In the genomic region with DNA sequence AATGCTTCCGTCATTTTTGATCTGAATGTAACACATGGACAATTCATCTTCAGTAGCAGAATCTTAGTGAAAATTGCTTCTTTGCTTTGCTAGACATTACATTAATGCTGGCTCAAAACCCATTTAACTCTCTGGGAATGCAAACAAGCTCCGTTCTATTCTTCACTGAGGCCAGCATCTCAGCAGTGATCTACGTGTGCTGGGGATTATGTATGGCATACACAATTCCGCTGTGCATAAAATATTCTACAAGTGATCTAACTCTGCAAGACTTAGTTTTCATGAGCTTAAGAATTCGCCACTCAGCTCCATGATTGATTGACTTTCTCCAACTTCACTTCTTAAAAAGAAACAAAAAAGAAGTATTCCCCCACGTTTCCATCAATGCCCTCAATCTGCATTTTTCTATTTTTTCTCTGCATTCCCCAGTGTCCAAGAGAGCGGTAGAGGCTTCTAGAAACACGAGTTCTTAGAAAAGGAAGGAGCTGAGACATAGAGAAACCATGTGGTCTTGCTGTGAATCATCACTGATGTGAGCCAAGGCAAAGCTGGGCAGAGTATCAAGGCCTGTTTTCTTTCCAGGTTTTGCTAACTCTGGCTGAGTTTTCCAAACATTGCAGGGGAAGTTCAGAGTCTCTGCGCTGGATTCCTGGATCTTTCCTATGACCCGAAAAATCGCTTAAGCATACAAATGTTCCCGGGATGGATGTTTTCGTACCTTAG, we compare ENCODE assay signal across 8 mouse cellular contexts. TPM values are rescaled to one million over a fixed set of nuclear protein-coding genes. Genes with fewer than 3 reads are reported as not detected.
DNase-seq lines count a peak whose midpoint lies in the region; ATAC-seq and TF ChIP-seq lines count a peak whose summit lies in the region.

No protein-coding gene starts in this region.

- H3K9ac ChIP-seq in hindbrain, embryonic 15.5 days = no peak overlapping the region
- H3K9ac ChIP-seq in hindbrain, embryonic 11.5 days (ENCODE audit: low read depth, low read length) = no peak overlapping the region
- no peak overlapping the region for H3K9ac ChIP-seq in kidney, postnatal 0 days (ENCODE audit: low read depth, low read length)
- H3K9ac ChIP-seq in limb, embryonic 15.5 days = no peak overlapping the region
- H3K9ac ChIP-seq in stomach, embryonic 15.5 days = no peak overlapping the region

- 0 out of 2 replicates have a peak overlapping the region, but pooled peaks have one; percentile 41 for H3K27ac ChIP-seq in hindbrain, embryonic 15.5 days (replicated peaks)
- no peak overlapping the region for H3K27ac ChIP-seq in hindbrain, embryonic 11.5 days (ENCODE audit: low read depth, low read length)
- no peak overlapping the region for H3K27ac ChIP-seq in kidney, postnatal 0 days
- H3K27ac ChIP-seq in limb, embryonic 15.5 days = peak overlapping the region; percentile 81
- H3K27ac ChIP-seq in stomach, embryonic 15.5 days = peak overlapping the region; percentile 85

- no peaks in the 10 kb centered on the region for H3K36me3 ChIP-seq in hindbrain, embryonic 15.5 days
- H3K36me3 ChIP-seq in hindbrain, embryonic 11.5 days (ENCODE audit: control insufficient read depth, insufficient read depth, low read length) = no peaks in the 10 kb centered on the region
- H3K36me3 ChIP-seq in kidney, postnatal 0 days (ENCODE audit: insufficient read depth, low read length) = no peaks in the 10 kb centered on the region
- no peaks in the 10 kb centered on the region for H3K36me3 ChIP-seq in limb, embryonic 15.5 days
- no peaks in the 10 kb centered on the region for H3K36me3 ChIP-seq in stomach, embryonic 15.5 days

- 0 out of 2 replicates have a peak, but pooled peaks cover 3% of the 10 kb centered on the region for H3K4me1 ChIP-seq in hindbrain, embryonic 15.5 days (replicated peaks)
- H3K4me1 ChIP-seq in hindbrain, embryonic 11.5 days (replicated peaks; ENCODE audit: control insufficient read depth, insufficient read depth, low read length) = no peaks in the 10 kb centered on the region
- H3K4me1 ChIP-seq in kidney, postnatal 0 days (replicated peaks; ENCODE audit: insufficient read depth, low read length) = no peaks in the 10 kb centered on the region
- peaks cover 6% of the 10 kb centered on the region for H3K4me1 ChIP-seq in limb, embryonic 15.5 days
- 0 out of 2 replicates have a peak, but pooled peaks cover 6% of the 10 kb centered on the region for H3K4me1 ChIP-seq in stomach, embryonic 15.5 days

- H3K4me2 ChIP-seq in hindbrain, embryonic 15.5 days = no peak overlapping the region
- H3K4me2 ChIP-seq in hindbrain, embryonic 11.5 days (replicated peaks; ENCODE audit: low read depth, low read length) = no peak overlapping the region
- H3K4me2 ChIP-seq in kidney, postnatal 0 days (ENCODE audit: low read length) = peak overlapping the region; percentile 13; the same call in 1 of the 2 replicates
- peak overlapping the region; percentile 30 for H3K4me2 ChIP-seq in limb, embryonic 15.5 days
- no peak overlapping the region for H3K4me2 ChIP-seq in stomach, embryonic 15.5 days

- H3K9me3 ChIP-seq in hindbrain, embryonic 15.5 days = no peaks in the 10 kb centered on the region
- H3K9me3 ChIP-seq in hindbrain, embryonic 11.5 days (ENCODE audit: control insufficient read depth, low read length) = no peaks in the 10 kb centered on the region
- no peaks in the 10 kb centered on the region for H3K9me3 ChIP-seq in kidney, postnatal 0 days (replicated peaks; ENCODE audit: low read length)
- H3K9me3 ChIP-seq in limb, embryonic 15.5 days = no peaks in the 10 kb centered on the region
- H3K9me3 ChIP-seq in stomach, embryonic 15.5 days = no peaks in the 10 kb centered on the region

- H3K4me3 ChIP-seq in hindbrain, embryonic 15.5 days = no peak overlapping the region
- no peak overlapping the region for H3K4me3 ChIP-seq in hindbrain, embryonic 11.5 days (ENCODE audit: low read depth, low read length)
- H3K4me3 ChIP-seq in kidney, postnatal 0 days (replicated peaks; ENCODE audit: low read depth, low read length) = no peak overlapping the region
- H3K4me3 ChIP-seq in limb, embryonic 15.5 days = peak overlapping the region; percentile 6; the same call in 1 of the 2 replicates
- no peak overlapping the region for H3K4me3 ChIP-seq in stomach, embryonic 15.5 days (replicated peaks)

- peak; percentile 74; the same call in 1 of the 2 replicates for ATAC-seq in hindbrain, embryonic 15.5 days (ENCODE audit: low FRiP score, low read depth)
- ATAC-seq in hindbrain, embryonic 11.5 days (ENCODE audit: low FRiP score) = no peak
- no peak for ATAC-seq in kidney, postnatal 0 days (replicated peaks; ENCODE audit: low FRiP score, low read depth)
- ATAC-seq in limb, embryonic 15.5 days (ENCODE audit: insufficient number of reproducible peaks, low FRiP score, low TSS enrichment, low read depth) = peak; percentile 87; the same call in 1 of the 2 replicates
- peak; percentile 72; the same call in 1 of the 2 replicates for ATAC-seq in stomach, embryonic 15.5 days (ENCODE audit: insufficient read depth, low FRiP score, low read depth)

- intact Hi-C loops in gastrocnemius, postnatal 36 days (cut with DNase I) = no loop called here

- 51% methylated on average over 13 of the region's 13 CpGs for WGBS in hindbrain, embryonic 15.5 days
- 67% methylated on average over 13 of the region's 13 CpGs for WGBS in hindbrain, embryonic 11.5 days
- WGBS in kidney, postnatal 0 days = 44% methylated on average over 13 of the region's 13 CpGs
- 33% methylated on average over 13 of the region's 13 CpGs for WGBS in limb, embryonic 15.5 days
- 37% methylated on average over 13 of the region's 13 CpGs for WGBS in stomach, embryonic 15.5 days

- no peak for TF ChIP-seq CTCF in kidney, postnatal 0 days (IDR thresholded peaks at IDR 0.05; ENCODE audit: low read depth)

- no peak for DNase-seq in hindbrain, embryonic 11.5 days (ENCODE audit: low spot score)
- DNase-seq in cerebellum, postnatal 36 days = peak; percentile 31 to 46
- DNase-seq in gastrocnemius, postnatal 36 days = peak; percentile 64 to 70
- peak; percentile 66 for DNase-seq in kidney, postnatal 0 days (ENCODE audit: low spot score)
- no peak for DNase-seq in thymus, postnatal 4 days

- H3K27me3 ChIP-seq in hindbrain, embryonic 15.5 days = no peaks in the 10 kb centered on the region
- no peaks in the 10 kb centered on the region for H3K27me3 ChIP-seq in hindbrain, embryonic 11.5 days (ENCODE audit: control insufficient read depth, insufficient read depth, low read length)
- H3K27me3 ChIP-seq in kidney, postnatal 0 days (ENCODE audit: insufficient read depth, low read length) = no peaks in the 10 kb centered on the region
- no peaks in the 10 kb centered on the region for H3K27me3 ChIP-seq in limb, embryonic 15.5 days
- H3K27me3 ChIP-seq in stomach, embryonic 15.5 days (replicated peaks) = no peaks in the 10 kb centered on the region

RNA-seq across cellular contexts. Expression of a gene that starts 16.6 kb away (rescaled TPM):
- 1.7 and 3.4 TPM in 2 replicates for polyA plus RNA-seq in hindbrain, embryonic 15.5 days (2015; fragmentation: Nextera tagmentation; extraction: Ambion mirVana)
- 0.80 and 1.1 TPM in 2 replicates for polyA plus RNA-seq in hindbrain, embryonic 11.5 days (2014; fragmentation: Nextera tagmentation; extraction: Ambion mirVana)
- total RNA-seq in gastrocnemius, postnatal 36 days (2021) = not detected
- polyA plus RNA-seq in kidney, postnatal 0 days (2015; fragmentation: Nextera tagmentation; extraction: Ambion mirVana) = 17.3 and 18.5 TPM in 2 replicates
- polyA plus RNA-seq in limb, embryonic 15.5 days (2015; fragmentation: Nextera tagmentation; extraction: Ambion mirVana) = 1.5 TPM in 2 replicates
- polyA plus RNA-seq in stomach, embryonic 15.5 days (2015; fragmentation: Nextera tagmentation; extraction: Ambion mirVana) = 3.1 and 3.9 TPM in 2 replicates

Comparison
In these comparisons a context has a peak if more than half of its experiments do, and no peak if none do; other contexts are left out.
1. ATAC-seq: peak in hindbrain, embryonic 15.5 days (single experiment), limb, embryonic 15.5 days (single experiment) and stomach, embryonic 15.5 days (single experiment); none in hindbrain, embryonic 11.5 days (single experiment) and kidney, postnatal 0 days (single experiment).
2. H3K27ac ChIP-seq: peak in hindbrain, embryonic 15.5 days (single experiment), limb, embryonic 15.5 days (single experiment) and stomach, embryonic 15.5 days (single experiment); none in hindbrain, embryonic 11.5 days (single experiment) and kidney, postnatal 0 days (single experiment).
3. H3K4me2 ChIP-seq: peak in kidney, postnatal 0 days (single experiment) and limb, embryonic 15.5 days (single experiment); none in hindbrain, embryonic 15.5 days (single experiment), hindbrain, embryonic 11.5 days (single experiment) and stomach, embryonic 15.5 days (single experiment).
4. DNase-seq: peak in cerebellum, postnatal 36 days (2 of 2), gastrocnemius, postnatal 36 days (2 of 2) and kidney, postnatal 0 days (single experiment); none in hindbrain, embryonic 11.5 days (single experiment) and thymus, postnatal 4 days (single experiment).